Mouse (Mus musculus) stomach, postnatal 0 days (tissue): ENCODE results near the gene Rfx7.

Experiments used
- CTCF ChIP-seq: IDR thresholded peaks from 2 replicates; pipeline ENCODE4 v1.5.1; 2016; ENCODE audit warnings: antibody characterized with exemption, low read depth, mild to moderate bottlenecking, moderate library complexity
- EP300 ChIP-seq: optimal IDR thresholded peaks from 2 replicates; pipeline ENCODE3; 2016; ENCODE audit warnings: antibody characterized with exemption

DNA sequence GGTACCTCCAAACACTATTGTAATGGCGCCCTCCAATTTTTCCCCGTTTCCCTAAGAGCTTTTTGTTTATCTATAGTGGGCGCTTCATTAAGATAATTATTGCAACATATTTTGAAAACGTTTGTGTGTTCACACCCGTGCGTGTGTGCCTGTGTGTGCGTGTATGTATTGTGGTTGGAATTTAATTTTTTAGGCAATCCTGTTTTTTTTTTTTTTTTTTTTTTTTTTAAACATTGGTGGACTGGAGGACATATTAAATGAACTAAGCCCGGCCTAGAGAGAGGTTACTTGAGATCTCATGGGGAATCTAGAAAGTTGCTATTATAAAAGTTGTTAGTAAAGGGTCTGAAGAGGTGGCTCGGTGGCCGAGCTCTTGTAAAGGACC is 131.5 kb downstream of the Rfx7 start:
- TF ChIP-seq CTCF (no peak), EP300 (no peak)
